Mouse (Mus musculus): ENCODE measurements around the gene Dact2. TPM values are rescaled to one million over a fixed set of nuclear protein-coding genes. Genes with fewer than 3 reads are reported as not detected.

Dact2 gene
- total and polyA plus RNA-seq, 3 experiments: not detected

DNA sequence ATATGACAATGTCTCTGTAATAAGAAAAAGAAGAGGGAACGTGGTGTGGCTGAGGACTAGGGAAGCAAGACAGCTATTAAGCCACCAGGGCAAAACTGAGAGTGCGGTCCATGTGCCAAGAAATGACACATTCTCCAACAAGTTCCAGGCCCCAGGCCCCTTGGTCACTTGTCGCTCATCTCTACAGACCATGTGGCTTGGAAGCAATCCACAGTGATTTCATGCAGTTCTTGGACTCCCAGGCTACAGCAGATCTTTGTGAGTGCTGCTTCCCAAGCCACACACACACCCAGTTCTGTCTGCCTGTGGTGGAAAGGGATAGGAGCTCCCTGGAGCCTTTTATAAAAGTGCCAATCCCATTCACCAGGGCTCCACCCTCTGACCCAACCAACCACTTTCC lies 17.9 kb downstream of the Dact2 start:
- no peaks in the 10 kb centered on the region for H3K27me3 ChIP-seq (ENCODE audit: control insufficient read depth in 1 of 2, insufficient read depth in 2 of 2, low read length in 2 of 2)
- no peak overlapping the region for H3K4me3 ChIP-seq (ENCODE audit: control insufficient read depth in 1 of 2, insufficient read depth in 1 of 2, low read depth in 2 of 2, low read length in 2 of 2)
- DNase-seq (ENCODE audit: low read depth, low spot score): no peak
- H3K27ac ChIP-seq (ENCODE audit: control insufficient read depth, low read depth, low read length): no peak overlapping the region
- no peak overlapping the region for H3K9ac ChIP-seq (ENCODE audit: control insufficient read depth, low read depth, low read length, poor library complexity, severe bottlenecking)
- H3K79me2 ChIP-seq (ENCODE audit: control insufficient read depth, insufficient read depth, low read length, poor library complexity): no peaks in the 10 kb centered on the region
- no peaks in the 10 kb centered on the region for H3K36me3 ChIP-seq (ENCODE audit: control insufficient read depth in 1 of 2, insufficient read depth in 2 of 2, low read length in 2 of 2)
- no peaks in the 10 kb centered on the region for H3K9me3 ChIP-seq (replicated peaks; ENCODE audit: insufficient read depth, low read length)
- no peak for TF ChIP-seq TCF12 (IDR thresholded peaks at IDR 0.05; ENCODE audit: low read depth, low read length)
- TF ChIP-seq E2F4 (IDR thresholded peaks at IDR 0.05; ENCODE audit: borderline replicate concordance, low read depth, low read length): no peak
- no peaks in the 10 kb centered on the region for H3K4me1 ChIP-seq (ENCODE audit: control insufficient read depth in 1 of 2, insufficient read depth in 2 of 2, low read length in 2 of 2)

DNA sequence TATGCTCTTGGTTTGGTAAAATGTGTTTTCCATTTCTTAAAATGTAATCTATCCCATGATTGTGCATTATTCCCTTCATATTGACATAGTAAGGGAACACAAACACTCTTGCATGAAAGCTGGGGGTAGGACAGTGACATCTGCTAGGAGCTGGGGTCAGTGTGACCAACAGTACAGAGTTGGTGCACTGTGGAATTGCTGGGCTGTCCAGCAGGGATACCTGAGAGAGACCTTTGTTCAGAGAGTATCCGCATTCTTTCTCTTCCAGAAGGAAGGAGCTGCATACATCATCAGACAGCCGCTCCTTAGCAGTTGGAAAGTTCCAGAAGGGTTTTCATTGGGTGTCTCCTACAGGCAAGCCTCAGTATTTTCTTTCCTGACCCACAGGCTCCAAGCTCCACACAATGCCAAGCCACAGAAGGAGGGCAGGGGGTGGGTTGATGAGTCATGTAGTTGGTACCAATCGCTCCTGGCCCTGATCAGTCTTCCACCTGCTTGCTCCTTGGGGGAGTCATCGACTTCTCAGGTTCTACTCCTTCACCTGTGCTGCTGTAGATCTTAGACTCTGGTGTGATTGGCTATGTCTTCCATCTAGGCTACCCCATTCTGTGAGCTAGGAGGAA lies 19.8 kb downstream of the Dact2 start:
- Histone ChIP-seq H3K4me1 (ENCODE audit: control insufficient read depth in 1 of 2, insufficient read depth in 2 of 2, low read length in 2 of 2) (no peaks in the 10 kb centered on the region), H3K9ac (ENCODE audit: control insufficient read depth, low read depth, low read length, poor library complexity, severe bottlenecking) (no peak overlapping the region), H3K9me3 (replicated peaks; ENCODE audit: insufficient read depth, low read length) (no peaks in the 10 kb centered on the region), H3K79me2 (ENCODE audit: control insufficient read depth, insufficient read depth, low read length, poor library complexity) (no peaks in the 10 kb centered on the region), H3K36me3 (ENCODE audit: control insufficient read depth in 1 of 2, insufficient read depth in 2 of 2, low read length in 2 of 2) (no peaks in the 10 kb centered on the region), H3K4me3 (ENCODE audit: control insufficient read depth in 1 of 2, insufficient read depth in 1 of 2, low read depth in 2 of 2, low read length in 2 of 2) (no peak overlapping the region), H3K27ac (ENCODE audit: control insufficient read depth, low read depth, low read length) (no peak overlapping the region), H3K27me3 (ENCODE audit: control insufficient read depth in 1 of 2, insufficient read depth in 2 of 2, low read length in 2 of 2) (no peaks in the 10 kb centered on the region)
- no peak for DNase-seq (ENCODE audit: low read depth, low spot score)
- no peak for TF ChIP-seq RAD21 (IDR thresholded peaks at IDR 0.05; ENCODE audit: low read depth, low read length)
- TF ChIP-seq NRF1 (IDR thresholded peaks at IDR 0.05; ENCODE audit: insufficient read depth, low read depth, low read length, poor library complexity, severe bottlenecking): no peak
- TF ChIP-seq SIN3A (IDR thresholded peaks at IDR 0.05; ENCODE audit: low read length): no peak
- TF ChIP-seq CHD2 (IDR thresholded peaks at IDR 0.05; ENCODE audit: low read length): no peak
- TF ChIP-seq MXI1 (IDR thresholded peaks at IDR 0.05; ENCODE audit: low read depth, low read length): no peak
- no peak for TF ChIP-seq BHLHE40 (IDR thresholded peaks at IDR 0.05; ENCODE audit: borderline replicate concordance, low read depth, low read length)
- TF ChIP-seq CTCF (IDR thresholded peaks at IDR 0.05 in 2 of 3, conservative IDR thresholded peaks at IDR 0.05 in 1 of 3; ENCODE audit: control insufficient read depth in 1 of 3, insufficient read depth in 1 of 3, low read depth in 2 of 3, low read length in 3 of 3, poor library complexity in 1 of 3, severe bottlenecking in 1 of 3): no peak
- no peak for TF ChIP-seq JUND (IDR thresholded peaks at IDR 0.05; ENCODE audit: low read depth, low read length)
- TF ChIP-seq KAT2A (conservative IDR thresholded peaks at IDR 0.05; ENCODE audit: low read depth, low read length): no peak

DNA sequence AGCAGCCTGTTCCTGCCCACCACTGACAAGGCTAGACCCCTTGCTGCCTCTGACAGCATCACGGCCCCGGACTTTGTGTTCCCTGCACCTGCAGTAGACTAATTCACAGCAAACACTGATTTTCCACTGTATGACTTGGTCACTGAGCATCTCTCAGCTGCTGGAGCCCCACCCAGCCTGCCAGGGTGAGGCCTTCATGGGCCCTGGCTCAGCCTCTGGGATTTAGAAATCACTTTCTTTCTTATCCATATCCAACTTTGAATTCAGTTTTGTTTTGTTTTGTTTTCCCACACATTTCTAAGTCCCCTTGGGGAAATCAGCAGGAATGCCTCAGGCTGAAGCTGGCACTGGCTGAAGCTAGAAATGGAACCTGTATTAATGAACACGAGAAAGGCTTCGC lies 20.4 kb downstream of the Dact2 start:
- H3K4me1 ChIP-seq (ENCODE audit: control insufficient read depth in 1 of 2, insufficient read depth in 2 of 2, low read length in 2 of 2): no peaks in the 10 kb centered on the region
- H3K9me3 ChIP-seq (replicated peaks; ENCODE audit: insufficient read depth, low read length): no peaks in the 10 kb centered on the region
- DNase-seq (ENCODE audit: low read depth, low spot score): no peak
- no peak overlapping the region for H3K4me3 ChIP-seq (ENCODE audit: control insufficient read depth in 1 of 2, insufficient read depth in 1 of 2, low read depth in 2 of 2, low read length in 2 of 2)
- H3K36me3 ChIP-seq (ENCODE audit: control insufficient read depth in 1 of 2, insufficient read depth in 2 of 2, low read length in 2 of 2): no peaks in the 10 kb centered on the region
- TF ChIP-seq SIN3A (IDR thresholded peaks at IDR 0.05; ENCODE audit: low read length) (no peak), ELF1 (IDR thresholded peaks at IDR 0.05; ENCODE audit: low read depth, low read length) (no peak), GABPA (IDR thresholded peaks at IDR 0.05; ENCODE audit: low read depth, low read length) (no peak), BHLHE40 (IDR thresholded peaks at IDR 0.05; ENCODE audit: borderline replicate concordance, low read depth, low read length) (no peak), ZMIZ1 (IDR thresholded peaks at IDR 0.05; ENCODE audit: low read depth, low read length) (no peak), RCOR1 (IDR thresholded peaks at IDR 0.05; ENCODE audit: low read depth, low read length) (no peak), POLR2AphosphoS2 (IDR thresholded peaks at IDR 0.05; ENCODE audit: low read length) (no peak), UBTF (IDR thresholded peaks at IDR 0.05; ENCODE audit: borderline replicate concordance, insufficient read depth, low read depth, low read length) (no peak), SMC3 (IDR thresholded peaks at IDR 0.05; ENCODE audit: low read depth, low read length) (no peak), USF1 (IDR thresholded peaks at IDR 0.05; ENCODE audit: low read depth, low read length) (no peak), ZKSCAN1 (IDR thresholded peaks at IDR 0.05; ENCODE audit: low read depth, low read length) (no peak)
- H3K27ac ChIP-seq (ENCODE audit: control insufficient read depth, low read depth, low read length): no peak overlapping the region
- H3K27me3 ChIP-seq (ENCODE audit: control insufficient read depth in 1 of 2, insufficient read depth in 2 of 2, low read length in 2 of 2): no peaks in the 10 kb centered on the region
- no peak overlapping the region for H3K9ac ChIP-seq (ENCODE audit: control insufficient read depth, low read depth, low read length, poor library complexity, severe bottlenecking)
- H3K79me2 ChIP-seq (ENCODE audit: control insufficient read depth, insufficient read depth, low read length, poor library complexity): no peaks in the 10 kb centered on the region
